Mouse (Mus musculus) kidney, postnatal 0 days (tissue): ENCODE measurements around the gene Eif2d. TPM values are rescaled to one million over a fixed set of nuclear protein-coding genes. Genes with fewer than 3 reads are reported as not detected.

Experiments
- ATAC-seq: fragments of 200-750 bp; cut with Nextera tagmentation; replicated peaks from 2 replicates; pipeline ENCODE4 v1.8.0; 2017; ENCODE audit warnings: low read depth, moderate number of reproducible peaks, moderate TSS enrichment, moderate library complexity; ENCODE audit not compliant: low FRiP score
- DNase-seq: peaks from one replicate; pipeline ENCODE4 v3.0.0-alpha.2; 2016; ENCODE audit warnings: low spot score
- H3K27ac ChIP-seq: fragments of 300-500 bp; sonication (generic); 2 replicates; pipeline ENCODE4 v1.5.1; 2014; ENCODE audit warnings: mild to moderate bottlenecking
- H3K27me3 ChIP-seq: fragments of 300-500 bp; sonication (generic); 2 replicates; pipeline ENCODE4 v1.6.1; 2014; ENCODE audit warnings: low read length, mixed read lengths; ENCODE audit not compliant: insufficient read depth
- H3K36me3 ChIP-seq: fragments of 300-500 bp; sonication (generic); 2 replicates; pipeline ENCODE4 v1.6.1; 2014; ENCODE audit warnings: low read length, mixed read lengths; ENCODE audit not compliant: insufficient read depth
- H3K4me1 ChIP-seq: fragments of 300-500 bp; sonication (generic); replicated peaks from 2 replicates; pipeline ENCODE4 v1.6.1; 2014; ENCODE audit warnings: antibody characterized with exemption, low read length, mixed read lengths; ENCODE audit not compliant: insufficient read depth
- H3K4me2 ChIP-seq: fragments of 300-500 bp; sonication (generic); 2 replicates; pipeline ENCODE4 v1.6.1; 2014; ENCODE audit warnings: mild to moderate bottlenecking, low read length, moderate library complexity, mixed read lengths
- H3K4me3 ChIP-seq: fragments of 300-500 bp; sonication (generic); replicated peaks from 2 replicates; pipeline ENCODE4 v1.5.1; 2014; ENCODE audit warnings: low read depth, low read length
- H3K9ac ChIP-seq: fragments of 300-500 bp; sonication (generic); 2 replicates; pipeline ENCODE4 v1.6.1; 2014; ENCODE audit warnings: low read depth, low read length
- H3K9me3 ChIP-seq: fragments of 300-500 bp; sonication (generic); replicated peaks from 2 replicates; pipeline ENCODE4 v1.6.1; 2016; ENCODE audit warnings: low read length, inconsistent platforms, mixed read lengths
- CTCF ChIP-seq: IDR thresholded peaks from 2 replicates; pipeline ENCODE4 v1.5.1; 2016; ENCODE audit warnings: antibody characterized with exemption, low read depth, mild to moderate bottlenecking, moderate library complexity
- WGBS: fragments of 180-500 bp; shearing (Covaris S2); extraction: QIAGEN DNeasy Blood & Tissue Kit; methylation state at CpG from one replicate; pipeline ENCODE4 v1.1.7; 2014; 5-methylcytosine and 5-hydroxymethylcytosine counted together
- polyA plus RNA-seq: library from polyadenylated mRNA; unstranded; fragments of >200 nt; fragmentation: Nextera tagmentation; extraction: Ambion mirVana; gene quantifications from 2 replicates; pipeline ENCODE4 v1.2.1, GENCODE M21; 2015

The Eif2d gene
- polyA plus RNA-seq, 1 experiment from 2014 or later = 49.1 TPM

- DNase-seq (no peak), ATAC-seq (no peak)
These were observed 66.0 kb downstream of the Eif2d start for GRCm38 (mm10) chr1:131218933-131219332.

GRCm38 (mm10) chr1:131221822-131222590 is 69.0 kb downstream of the Eif2d start:
- Histone ChIP-seq H3K4me3 (no peak overlapping the region), H3K4me2 (no peak overlapping the region), H3K4me1 (0 out of 2 replicates have a peak, but pooled peaks cover 6% of the 10 kb centered on the region), H3K27ac (no peak overlapping the region), H3K27me3 (no peaks in the 10 kb centered on the region), H3K9me3 (no peaks in the 10 kb centered on the region), H3K36me3 (no peaks in the 10 kb centered on the region), H3K9ac (no peak overlapping the region)
- no peak for TF ChIP-seq CTCF
- no peak for DNase-seq
- ATAC-seq = no peak
- 82% methylated on average over 13 of the region's 13 CpGs for WGBS

More at GRCm38 (mm10) chr1:131218933-131219332, 66.0 kb downstream of the Eif2d start:
- Histone ChIP-seq H3K4me1 (no peaks in the 10 kb centered on the region), H3K9ac (no peak overlapping the region), H3K36me3 (no peaks in the 10 kb centered on the region), H3K4me2 (no peak overlapping the region), H3K27ac (no peak overlapping the region), H3K27me3 (no peaks in the 10 kb centered on the region), H3K4me3 (no peak overlapping the region), H3K9me3 (no peaks in the 10 kb centered on the region)
- WGBS = 87% methylated on average over 11 of the region's 11 CpGs
- no peak for TF ChIP-seq CTCF

GRCm38 (mm10) chr1:131223345-131223744 is 70.4 kb downstream of the Eif2d start:
- H3K9ac ChIP-seq = no peak overlapping the region
- H3K4me2 ChIP-seq = no peak overlapping the region
- H3K4me1 ChIP-seq = 0 out of 2 replicates have a peak, but pooled peaks cover 6% of the 10 kb centered on the region
- H3K4me3 ChIP-seq = no peak overlapping the region
- H3K27ac ChIP-seq = no peak overlapping the region
- WGBS = 77% methylated on average over 2 of the region's 2 CpGs
- no peaks in the 10 kb centered on the region for H3K36me3 ChIP-seq
- DNase-seq (no peak), ATAC-seq (no peak)
- H3K27me3 ChIP-seq = no peaks in the 10 kb centered on the region
- H3K9me3 ChIP-seq = no peaks in the 10 kb centered on the region
- TF ChIP-seq CTCF = no peak

GRCm38 (mm10) chr1:131224848-131225471 is 72.0 kb downstream of the Eif2d start:
- Histone ChIP-seq H3K4me3 (no peak overlapping the region), H3K36me3 (no peaks in the 10 kb centered on the region), H3K27ac (no peak overlapping the region), H3K4me2 (no peak overlapping the region), H3K4me1 (0 out of 2 replicates have a peak, but pooled peaks cover 6% of the 10 kb centered on the region), H3K27me3 (no peaks in the 10 kb centered on the region), H3K9ac (no peak overlapping the region), H3K9me3 (no peaks in the 10 kb centered on the region)
- DNase-seq (peak; percentile 64), ATAC-seq (peak; percentile 87)
- WGBS = 40% methylated on average over 12 of the region's 12 CpGs
- no peak for TF ChIP-seq CTCF

- H3K9ac ChIP-seq = no peak overlapping the region
- no peaks in the 10 kb centered on the region for H3K27me3 ChIP-seq
- H3K9me3 ChIP-seq = no peaks in the 10 kb centered on the region
- DNase-seq (no peak), ATAC-seq (no peak)
- no peak overlapping the region for H3K4me3 ChIP-seq
- 0 out of 2 replicates have a peak, but pooled peaks cover 6% of the 10 kb centered on the region for H3K4me1 ChIP-seq
- WGBS = 44% methylated on average over 7 of the region's 7 CpGs
- TF ChIP-seq CTCF = peak; percentile 53
- H3K4me2 ChIP-seq = no peak overlapping the region
- no peaks in the 10 kb centered on the region for H3K36me3 ChIP-seq
- H3K27ac ChIP-seq = no peak overlapping the region
These were observed 75.2 kb downstream of the Eif2d start for GRCm38 (mm10) chr1:131228225-131228624.

- Histone ChIP-seq H3K27me3 (no peaks in the 10 kb centered on the region), H3K9me3 (no peaks in the 10 kb centered on the region), H3K36me3 (no peaks in the 10 kb centered on the region), H3K9ac (no peak overlapping the region), H3K4me3 (no peak overlapping the region), H3K4me1 (0 out of 2 replicates have a peak, but pooled peaks cover 6% of the 10 kb centered on the region), H3K4me2 (no peak overlapping the region), H3K27ac (no peak overlapping the region)
- DNase-seq = no peak
- TF ChIP-seq CTCF = no peak
- WGBS = 79% methylated on average over 5 of the region's 5 CpGs
- ATAC-seq = no peak
These were observed 75.7 kb downstream of the Eif2d start for GRCm38 (mm10) chr1:131228659-131229058.
